Mouse (Mus musculus) T-cell, adult 2 months (primary cell): ENCODE results near the gene 1700113H08Rik.

ENCODE experiments used
- DNase-seq: peaks from one replicate; pipeline ENCODE4 v3.0.0; 2022; ENCODE audit warnings: low spot score

The 1700113H08Rik gene

GRCm38 (mm10) chr10:87059447-87059846 is 1.6 kb downstream of the 1700113H08Rik start:
- no peak for DNase-seq

GRCm38 (mm10) chr10:87084236-87084635 is 26.4 kb downstream of the 1700113H08Rik start:
- DNase-seq = no peak

GRCm38 (mm10) chr10:87087646-87088045 is 29.8 kb downstream of the 1700113H08Rik start:
- no peak for DNase-seq

- no peak for DNase-seq
Measured at GRCm38 (mm10) chr10:87094249-87094648, 36.4 kb downstream of the 1700113H08Rik start.

- DNase-seq = no peak
Measured at GRCm38 (mm10) chr10:87098722-87099121, 40.9 kb downstream of the 1700113H08Rik start.

- no peak for DNase-seq
Measured at GRCm38 (mm10) chr10:87100668-87101067, 42.8 kb downstream of the 1700113H08Rik start.

- DNase-seq = no peak
Measured at GRCm38 (mm10) chr10:87101265-87101950, 43.6 kb downstream of the 1700113H08Rik start.

- DNase-seq = no peak
Measured at GRCm38 (mm10) chr10:87101951-87102320, 44.1 kb downstream of the 1700113H08Rik start.

- DNase-seq = no peak
Measured at GRCm38 (mm10) chr10:87102455-87102854, 44.6 kb downstream of the 1700113H08Rik start.

- DNase-seq = no peak
Measured at GRCm38 (mm10) chr10:87103286-87103685, 45.4 kb downstream of the 1700113H08Rik start.

- no peak for DNase-seq
Measured at GRCm38 (mm10) chr10:87107565-87108297, 49.9 kb downstream of the 1700113H08Rik start.

GRCm38 (mm10) chr10:87108333-87108732 is 50.5 kb downstream of the 1700113H08Rik start:
- no peak for DNase-seq

GRCm38 (mm10) chr10:87109038-87109771 is 51.4 kb downstream of the 1700113H08Rik start:
- no peak for DNase-seq

- no peak for DNase-seq
Measured at GRCm38 (mm10) chr10:87110909-87111308, 53.1 kb downstream of the 1700113H08Rik start.

- DNase-seq = no peak
Measured at GRCm38 (mm10) chr10:87125094-87125493, 67.2 kb downstream of the 1700113H08Rik start.

- DNase-seq = no peak
Measured at GRCm38 (mm10) chr10:87126186-87126824, 68.5 kb downstream of the 1700113H08Rik start.

- DNase-seq = no peak
Measured at GRCm38 (mm10) chr10:87151050-87151449, 93.2 kb downstream of the 1700113H08Rik start.

GRCm38 (mm10) chr10:87153731-87154505 is 96.1 kb downstream of the 1700113H08Rik start:
- no peak for DNase-seq

GRCm38 (mm10) chr10:87159781-87160180 is 101.9 kb downstream of the 1700113H08Rik start:
- no peak for DNase-seq

GRCm38 (mm10) chr10:87196123-87196756 is 138.4 kb downstream of the 1700113H08Rik start:
- no peak for DNase-seq

- no peak for DNase-seq
Measured at GRCm38 (mm10) chr10:87198720-87199119, 140.9 kb downstream of the 1700113H08Rik start.
